Mouse (Mus musculus) C2C12 (cell line): ENCODE measurements around the gene Fras1. TPM values are rescaled to one million over a fixed set of nuclear protein-coding genes. Genes with fewer than 3 reads are reported as not detected.

ENCODE experiments used
- H3K27me3 ChIP-seq: one replicate; pipeline ENCODE4 v1.6.1; 2011; ENCODE audit not compliant: control insufficient read depth, insufficient read depth, insufficient read length
- H3K36me3 ChIP-seq: one replicate; pipeline ENCODE4 v1.6.1; 2011; ENCODE audit not compliant: control insufficient read depth, insufficient read depth
- H3K4me3 ChIP-seq: one replicate; pipeline ENCODE4 v1.5.1; 2011; ENCODE audit warnings: mild to moderate bottlenecking, control low read depth; ENCODE audit not compliant: poor library complexity, insufficient read depth, severe bottlenecking
- H3K79me2 ChIP-seq: one replicate; pipeline ENCODE4 v1.6.1; 2011; ENCODE audit not compliant: control insufficient read depth, insufficient read depth
- H3K79me3 ChIP-seq: one replicate; pipeline ENCODE4 v1.6.1; 2011; ENCODE audit warnings: low read depth, control low read depth
- H3ac ChIP-seq: one replicate; pipeline ENCODE3; 2011; ENCODE audit warnings: low read depth; ENCODE audit not compliant: control insufficient read depth, insufficient read length
- CEBPB ChIP-seq: IDR thresholded peaks from one replicate; pipeline ENCODE4 v1.6.1; 2011; ENCODE audit warnings: low read depth, mild to moderate bottlenecking, control low read depth, moderate library complexity
- CTCF ChIP-seq: IDR thresholded peaks from one replicate; pipeline ENCODE4 v1.5.1; 2011; ENCODE audit not compliant: control insufficient read depth, insufficient read depth, insufficient read length
- FOSL1 ChIP-seq: IDR thresholded peaks from one replicate; pipeline ENCODE4 v1.8.0; 2011; ENCODE audit warnings: mild to moderate bottlenecking, low read length; ENCODE audit not compliant: poor library complexity, insufficient read depth, severe bottlenecking
- MAX ChIP-seq: IDR thresholded peaks from one replicate; pipeline ENCODE4 v1.6.1; 2011; ENCODE audit warnings: mild to moderate bottlenecking, control low read depth
- MYOD1 ChIP-seq: IDR thresholded peaks from one replicate; pipeline ENCODE4 v1.6.1; 2011; ENCODE audit warnings: low read depth; ENCODE audit not compliant: control insufficient read depth, insufficient read length
- MYOG ChIP-seq: IDR thresholded peaks from one replicate; pipeline ENCODE4 v1.6.1; 2011; ENCODE audit not compliant: control insufficient read depth, insufficient read length; ENCODE audit errors: extremely low read depth
- USF1 ChIP-seq: IDR thresholded peaks from one replicate; pipeline ENCODE4 v1.6.1; 2011; ENCODE audit warnings: low read depth, mild to moderate bottlenecking, control low read depth, moderate library complexity
- long read RNA-seq, 2 experiments: library from polyadenylated mRNA; unstranded; transcript quantifications; one replicate each; pipeline ENCODE4 v2.0.0; 2019 to 2020
- polyA plus RNA-seq: library from polyadenylated mRNA; unstranded; fragments of >200 nt; fragmentation: generic; extraction: Trizol; gene quantifications from one replicate; pipeline ENCODE4 v1.2.1, GENCODE M21; 2012; ENCODE audit warnings: missing spikeins

The Fras1 gene
- 0.11 TPM for polyA plus RNA-seq
- long read RNA-seq, experiment 1: 0 reads
- long read RNA-seq, experiment 2: 0 reads

DNA sequence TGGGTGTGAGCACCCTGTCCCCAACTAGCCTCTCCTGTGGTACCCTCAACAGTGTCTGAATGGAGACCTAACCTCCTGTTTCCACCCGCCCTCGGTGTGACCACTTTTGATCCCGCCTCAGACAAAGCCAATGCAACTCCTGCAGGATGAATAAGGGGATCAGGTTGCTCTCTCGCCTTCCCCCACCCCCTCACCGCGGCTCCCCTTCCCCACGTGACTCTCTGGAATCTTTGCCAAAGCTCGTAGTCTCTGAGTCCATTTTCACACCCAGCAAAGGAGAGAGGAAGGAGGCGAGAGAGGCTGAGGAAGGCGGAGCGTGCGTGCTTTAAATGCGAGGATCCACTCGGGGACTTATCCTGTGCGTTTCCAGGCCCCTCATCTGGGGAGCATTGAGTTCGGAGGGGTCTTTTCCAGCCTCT lies at the start of gene Fras1:
TSS of gene Fras1 (plus strand) at position 389 of the 419 bp plus-strand sequence.
- Histone ChIP-seq H3K27me3 (no peaks in the 10 kb centered on the region), H3K36me3 (no peaks in the 10 kb centered on the region), H3ac (peak within 1 kb of the TSS; percentile 53), H3K79me2 (no peaks in the 10 kb centered on the region), H3K4me3 (peak within 1 kb of the TSS; percentile 11), H3K79me3 (no peaks in the 10 kb centered on the region)
- TF ChIP-seq USF1 (peak; percentile 64), CTCF (no peak)

DNA sequence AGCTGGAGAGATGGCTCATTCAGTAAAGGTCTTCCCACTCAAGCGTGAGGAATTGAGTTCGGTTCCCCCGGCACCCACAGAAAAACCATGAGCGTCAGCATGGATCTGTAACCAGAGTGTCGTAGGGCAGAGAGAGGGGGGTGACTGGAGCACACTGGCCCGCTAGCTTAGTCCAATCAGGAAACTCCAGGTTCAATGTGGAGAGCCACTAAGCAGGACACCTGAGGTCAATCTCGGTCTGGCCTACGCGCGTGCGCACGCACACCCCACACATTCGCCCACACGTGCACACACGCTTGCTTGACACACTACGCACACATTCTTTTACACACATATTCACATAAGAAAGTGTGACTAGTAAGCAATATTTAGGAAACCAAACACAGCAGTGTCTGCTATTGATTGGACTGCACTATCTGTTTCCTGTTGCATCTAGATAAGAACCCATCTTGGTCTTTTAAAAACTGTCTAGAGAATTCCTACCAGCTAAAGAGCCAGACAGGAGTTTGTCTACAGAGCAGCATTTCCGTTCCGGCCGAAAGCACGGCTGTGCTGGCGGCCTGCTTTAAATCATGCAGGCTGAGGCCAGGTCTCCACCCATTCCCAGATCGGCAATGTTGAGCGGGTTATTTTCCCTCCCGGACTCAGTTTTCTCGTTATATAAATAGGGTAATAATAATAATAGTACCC lies 42.6 kb upstream of the Fras1 start:
- Histone ChIP-seq H3K36me3 (no peaks in the 10 kb centered on the region), H3K27me3 (no peaks in the 10 kb centered on the region), H3K4me3 (no peak overlapping the region), H3K79me2 (no peaks in the 10 kb centered on the region), H3ac (no peak overlapping the region), H3K79me3 (no peaks in the 10 kb centered on the region)
- TF ChIP-seq MYOG (no peak), FOSL1 (no peak)

DNA sequence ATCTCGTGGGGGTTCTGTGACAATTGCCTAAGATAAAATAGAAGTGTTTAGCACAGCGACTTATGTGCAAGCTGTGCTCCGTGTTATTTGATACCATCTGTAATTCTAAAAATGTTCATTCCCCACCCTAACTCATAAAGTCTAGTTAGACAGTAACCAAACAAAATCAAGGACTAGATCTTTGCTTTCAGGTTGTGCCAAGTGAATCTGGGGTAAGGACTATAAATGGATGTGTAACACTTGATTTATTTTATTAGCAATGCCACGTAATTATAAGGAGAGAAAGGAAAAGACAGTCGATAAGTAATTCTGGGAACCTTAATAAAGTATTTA lies 42.1 kb upstream of the Fras1 start:
- TF ChIP-seq USF1: no peak
- Histone ChIP-seq H3K79me2 (no peaks in the 10 kb centered on the region), H3K36me3 (no peaks in the 10 kb centered on the region), H3ac (no peak overlapping the region), H3K4me3 (no peak overlapping the region), H3K79me3 (no peaks in the 10 kb centered on the region), H3K27me3 (no peaks in the 10 kb centered on the region)

DNA sequence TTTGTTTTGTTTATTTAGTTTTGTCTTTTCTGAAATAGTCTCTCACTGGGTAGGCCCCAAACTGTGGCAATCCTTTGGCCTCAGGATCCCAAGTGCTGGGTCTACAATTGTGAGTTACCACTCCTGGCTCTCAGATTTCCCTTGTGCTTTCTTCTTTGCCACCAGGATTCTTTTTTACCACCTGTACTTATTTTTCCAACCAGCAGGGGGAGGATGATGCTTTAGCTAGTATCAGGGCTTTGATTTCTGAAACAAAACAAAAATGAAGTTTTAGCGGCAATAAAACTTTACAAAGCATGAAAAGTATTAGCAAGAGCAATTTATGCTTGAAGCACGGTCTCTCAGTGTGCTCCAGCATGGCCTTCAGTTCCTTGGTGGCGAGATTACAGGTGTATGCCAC lies 39.8 kb upstream of the Fras1 start:
- H3K79me2 ChIP-seq: no peaks in the 10 kb centered on the region
- no peak for TF ChIP-seq USF1
- TF ChIP-seq MYOD1: no peak
- no peak for TF ChIP-seq MYOG
- TF ChIP-seq FOSL1: no peak
- no peak for TF ChIP-seq CEBPB
- TF ChIP-seq CTCF: no peak
- no peak for TF ChIP-seq MAX
- no peaks in the 10 kb centered on the region for H3K79me3 ChIP-seq
- no peak overlapping the region for H3K4me3 ChIP-seq
- no peak overlapping the region for H3ac ChIP-seq
- H3K36me3 ChIP-seq: no peaks in the 10 kb centered on the region
- no peaks in the 10 kb centered on the region for H3K27me3 ChIP-seq

DNA sequence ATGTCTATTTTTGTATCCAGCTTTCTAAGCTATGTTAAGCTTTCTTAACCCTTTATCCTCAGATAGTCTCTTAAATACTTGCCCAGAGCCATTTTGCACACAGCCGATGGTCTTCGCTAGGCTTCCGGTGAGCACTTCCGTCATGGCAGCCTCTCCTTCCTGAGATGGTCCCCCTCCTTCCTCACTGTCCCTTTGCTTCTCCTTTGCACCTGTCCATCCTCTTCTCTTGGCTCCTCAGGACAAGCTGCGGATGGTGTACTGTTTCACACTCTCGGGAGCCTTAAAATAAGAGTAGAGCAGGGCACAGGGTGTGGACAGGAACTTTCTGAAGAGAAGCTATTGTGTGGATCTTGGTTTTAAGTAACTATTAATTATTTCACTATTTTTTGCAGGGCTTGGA lies 33.2 kb upstream of the Fras1 start:
- H3K79me2 ChIP-seq: no peaks in the 10 kb centered on the region
- H3K79me3 ChIP-seq: no peaks in the 10 kb centered on the region

DNA sequence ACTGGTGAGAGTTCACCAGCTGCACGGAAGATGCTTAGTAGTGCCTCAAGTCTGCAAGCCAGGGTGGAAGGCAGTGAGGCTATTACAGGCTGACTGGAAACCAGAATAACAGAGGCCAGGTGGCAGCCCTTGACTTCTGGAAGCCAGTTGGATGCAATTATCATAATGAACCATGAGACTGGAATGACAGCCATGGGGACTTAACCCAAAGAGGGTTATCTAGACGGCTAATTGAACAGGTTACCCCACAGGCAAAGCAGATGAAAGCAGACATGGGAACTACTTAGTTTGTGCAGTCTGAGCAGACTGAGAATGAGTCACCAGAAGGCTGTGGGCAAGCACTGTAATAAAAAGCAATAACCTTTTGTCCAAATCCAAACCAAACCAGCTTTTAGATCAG lies 28.8 kb upstream of the Fras1 start:
- no peaks in the 10 kb centered on the region for H3K79me3 ChIP-seq

More for the DNA sequence above, 33.2 kb upstream of the Fras1 start:
- no peak overlapping the region for H3K4me3 ChIP-seq
- H3ac ChIP-seq: no peak overlapping the region
- no peaks in the 10 kb centered on the region for H3K36me3 ChIP-seq
- no peaks in the 10 kb centered on the region for H3K27me3 ChIP-seq
- TF ChIP-seq CTCF: no peak
- TF ChIP-seq CEBPB: no peak
- no peak for TF ChIP-seq USF1
- TF ChIP-seq MAX: no peak
- TF ChIP-seq MYOG: no peak
- no peak for TF ChIP-seq MYOD1
- no peak for TF ChIP-seq FOSL1

More for the DNA sequence above, 28.8 kb upstream of the Fras1 start:
- no peaks in the 10 kb centered on the region for H3K36me3 ChIP-seq
- no peaks in the 10 kb centered on the region for H3K27me3 ChIP-seq
- no peak overlapping the region for H3K4me3 ChIP-seq
- TF ChIP-seq MAX: no peak
- TF ChIP-seq USF1: no peak
- TF ChIP-seq MYOG: no peak
- no peak for TF ChIP-seq CTCF
- no peak for TF ChIP-seq FOSL1
- TF ChIP-seq MYOD1: no peak
- TF ChIP-seq CEBPB: no peak
- no peak overlapping the region for H3ac ChIP-seq
- H3K79me2 ChIP-seq: no peaks in the 10 kb centered on the region
